Mouse (Mus musculus) cortical plate, adult 2 months (tissue): Measurements from ENCODE around the gene Dph7.

Experiments used
- CTCF ChIP-seq: fragments of 200-500 bp; IDR thresholded peaks from 2 replicates; pipeline ENCODE4 v1.5.1; 2011; ENCODE audit warnings: mild to moderate bottlenecking, control low read depth, low read length; ENCODE audit not compliant: insufficient read depth; ENCODE audit errors: extremely low read depth
- POLR2A ChIP-seq: fragments of 200-500 bp; IDR thresholded peaks from 2 replicates; pipeline ENCODE4 v1.6.1; 2011; ENCODE audit warnings: mild to moderate bottlenecking, low read length, control low read depth; ENCODE audit not compliant: insufficient read depth; ENCODE audit errors: extremely low read depth

DNA sequence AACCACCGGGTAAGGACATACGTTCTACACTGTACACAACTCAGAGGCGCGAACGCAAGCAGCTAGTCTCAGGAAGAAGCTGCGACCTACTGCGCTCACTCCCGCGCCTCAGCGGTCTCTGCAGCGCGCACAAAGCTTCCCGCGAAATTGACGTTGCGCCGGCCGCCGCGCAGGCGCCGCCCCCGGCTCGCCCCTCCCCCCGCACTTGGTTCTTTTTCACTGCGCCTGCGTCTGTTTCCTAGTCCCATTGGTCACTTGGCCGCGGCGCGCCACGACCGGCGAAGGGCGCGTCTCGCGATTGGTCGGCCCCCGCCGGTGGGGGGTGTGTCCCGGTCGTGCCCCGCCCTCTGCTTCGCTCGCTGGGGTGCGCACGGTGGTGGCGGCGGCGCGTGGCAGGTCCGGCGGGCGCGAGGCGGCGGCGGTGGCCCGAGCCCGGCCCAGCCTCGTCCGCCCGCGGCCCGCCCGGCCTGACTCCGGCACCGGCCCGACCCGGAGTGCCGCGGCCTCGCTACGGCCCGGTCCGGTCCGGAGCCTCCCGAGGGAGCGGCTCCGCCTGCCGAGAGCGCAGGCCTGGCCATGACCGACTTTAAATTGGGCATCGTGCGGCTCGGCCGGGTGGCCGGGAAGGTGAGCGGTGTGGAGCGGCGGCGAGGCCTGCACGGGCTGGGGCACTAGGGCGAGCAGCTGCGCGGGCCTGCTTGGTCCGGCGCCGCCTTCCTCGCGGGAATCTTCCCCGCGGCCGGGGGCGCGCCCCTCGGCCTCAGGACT is 12.6 kb upstream of the Dph7 start, which contains the start of gene Zmynd19:
- TF ChIP-seq CTCF (no peak), POLR2A (no peak)
